Mouse (Mus musculus): Measurements from ENCODE around the gene Kng1.
"Not testable (repeated sequence)": the region's sequence is repeated elsewhere in the genome, so short reads cannot be mapped to it uniquely, and the experiment has no call there.

Kng1 gene

GRCm38 (mm10) chr16:23057668-23058447 is at the start of gene Kng1:
Gene Kng1, plus strand, starts transcription at chr16:23057865.
- DNase-seq (ENCODE audit: low read depth, low spot score): not testable (repeated sequence)

GRCm38 (mm10) chr16:23013786-23014185 is 43.9 kb upstream of the Kng1 start:
- not testable (repeated sequence) for DNase-seq (ENCODE audit: low read depth, low spot score)

GRCm38 (mm10) chr16:23014645-23015044 is 43.0 kb upstream of the Kng1 start:
- peak; percentile 25 for DNase-seq (ENCODE audit: low read depth, low spot score)

- peak; percentile 87 for DNase-seq (ENCODE audit: low read depth, low spot score)
Measured at GRCm38 (mm10) chr16:23020571-23020970, 37.1 kb upstream of the Kng1 start.

- DNase-seq (ENCODE audit: low read depth, low spot score): no peak
Measured at GRCm38 (mm10) chr16:23025111-23025510, 32.6 kb upstream of the Kng1 start.

GRCm38 (mm10) chr16:23026582-23026981 is 31.1 kb upstream of the Kng1 start:
- DNase-seq (ENCODE audit: low read depth, low spot score): no peak

GRCm38 (mm10) chr16:23027341-23027740 is 30.3 kb upstream of the Kng1 start:
- not testable (repeated sequence) for DNase-seq (ENCODE audit: low read depth, low spot score)

- not testable (repeated sequence) for DNase-seq (ENCODE audit: low read depth, low spot score)
Measured at GRCm38 (mm10) chr16:23028966-23029600, 28.6 kb upstream of the Kng1 start, which contains the start of gene Kng2. Gene Kng2, minus strand, starts transcription at chr16:23029482.

GRCm38 (mm10) chr16:23030673-23031435 is 26.8 kb upstream of the Kng1 start:
- DNase-seq (ENCODE audit: low read depth, low spot score): peak; percentile 96

- DNase-seq (ENCODE audit: low read depth, low spot score): no peak
Measured at GRCm38 (mm10) chr16:23033673-23034072, 24.0 kb upstream of the Kng1 start.

GRCm38 (mm10) chr16:23037744-23038143 is 19.9 kb upstream of the Kng1 start:
- DNase-seq (ENCODE audit: low read depth, low spot score): no peak

- DNase-seq (ENCODE audit: low read depth, low spot score): no peak
Measured at GRCm38 (mm10) chr16:23039281-23039680, 18.4 kb upstream of the Kng1 start.

GRCm38 (mm10) chr16:23040876-23041275 is 16.8 kb upstream of the Kng1 start:
- no peak for DNase-seq (ENCODE audit: low read depth, low spot score)

- DNase-seq (ENCODE audit: low read depth, low spot score): peak; percentile 61
Measured at GRCm38 (mm10) chr16:23046319-23046718, 11.3 kb upstream of the Kng1 start.

GRCm38 (mm10) chr16:23059630-23060029 is 2.0 kb downstream of the Kng1 start:
- DNase-seq (ENCODE audit: low read depth, low spot score): not testable (repeated sequence)

- DNase-seq (ENCODE audit: low read depth, low spot score): not testable (repeated sequence)
Measured at GRCm38 (mm10) chr16:23060781-23061325, 3.2 kb downstream of the Kng1 start.

GRCm38 (mm10) chr16:23077516-23077915 is 19.9 kb downstream of the Kng1 start:
- not testable (repeated sequence) for DNase-seq (ENCODE audit: low read depth, low spot score)

GRCm38 (mm10) chr16:23087159-23087558 is 29.5 kb downstream of the Kng1 start:
- not testable (repeated sequence) for DNase-seq (ENCODE audit: low read depth, low spot score)

- DNase-seq (ENCODE audit: low read depth, low spot score): peak; percentile 66
Measured at GRCm38 (mm10) chr16:23087712-23088111, 30.0 kb downstream of the Kng1 start.

- peak; percentile 63 for DNase-seq (ENCODE audit: low read depth, low spot score)
Measured at GRCm38 (mm10) chr16:23088491-23088890, 30.8 kb downstream of the Kng1 start.

GRCm38 (mm10) chr16:23091345-23091744 is 33.7 kb downstream of the Kng1 start:
- DNase-seq (ENCODE audit: low read depth, low spot score): not testable (repeated sequence)
